Mouse (Mus musculus) embryonic facial prominence, embryonic 13.5 days (tissue): Measurements from ENCODE around the gene Ifitm2. TPM values are rescaled to one million over a fixed set of nuclear protein-coding genes. Genes with fewer than 3 reads are reported as not detected.

Experiments
- ATAC-seq: fragments of 200-750 bp; cut with Nextera tagmentation; 2 replicates; pipeline ENCODE4 v1.8.0; 2017; ENCODE audit warnings: low read depth; ENCODE audit not compliant: insufficient number of reproducible peaks, insufficient read depth, low FRiP score, low TSS enrichment
- H3K27ac ChIP-seq: fragments of 300-500 bp; sonication (generic); 2 replicates; pipeline ENCODE4 v1.5.1; 2015; ENCODE audit warnings: moderate library complexity, mild to moderate bottlenecking, inconsistent platforms
- H3K27me3 ChIP-seq: fragments of 300-500 bp; sonication (generic); 2 replicates; pipeline ENCODE4 v1.6.1; 2015; ENCODE audit warnings: mild to moderate bottlenecking, inconsistent platforms
- H3K36me3 ChIP-seq: fragments of 300-500 bp; sonication (generic); 2 replicates; pipeline ENCODE4 v1.6.1; 2015; ENCODE audit warnings: mild to moderate bottlenecking, inconsistent platforms
- H3K4me1 ChIP-seq: fragments of 300-500 bp; sonication (generic); 2 replicates; pipeline ENCODE4 v1.6.1; 2015; ENCODE audit warnings: inconsistent platforms
- H3K4me2 ChIP-seq: fragments of 300-500 bp; sonication (generic); 2 replicates; pipeline ENCODE4 v1.6.1; 2015; ENCODE audit warnings: moderate library complexity, mild to moderate bottlenecking, inconsistent platforms
- H3K4me3 ChIP-seq: fragments of 300-500 bp; sonication (generic); 2 replicates; pipeline ENCODE4 v1.5.1; 2015; ENCODE audit warnings: mild to moderate bottlenecking, inconsistent platforms
- H3K9ac ChIP-seq: fragments of 300-500 bp; sonication (generic); 2 replicates; pipeline ENCODE4 v1.6.1; 2015; ENCODE audit warnings: mild to moderate bottlenecking, inconsistent platforms
- H3K9me3 ChIP-seq: fragments of 300-500 bp; sonication (generic); 2 replicates; pipeline ENCODE4 v1.6.1; 2016; ENCODE audit warnings: inconsistent platforms
- WGBS: fragments of 180-500 bp; shearing (Covaris S2); methylation state at CpG from one replicate; pipeline ENCODE4 v1.1.7; 2015; ENCODE audit warnings: mixed read lengths; 5-methylcytosine and 5-hydroxymethylcytosine counted together
- polyA plus RNA-seq: library from polyadenylated mRNA; unstranded; fragments of >200 nt; fragmentation: Nextera tagmentation; extraction: Ambion mirVana; gene quantifications from 2 replicates; pipeline ENCODE4 v1.2.1, GENCODE M21; 2015

Gene Ifitm2
- polyA plus RNA-seq, 1 experiment from 2014 or later = 1,314 TPM

- Histone ChIP-seq H3K27ac (peak overlapping the region; percentile 94), H3K4me1 (peaks cover 41% of the 10 kb centered on the region), H3K9ac (peak overlapping the region; percentile 87), H3K4me2 (peak overlapping the region; percentile 75), H3K9me3 (no peaks in the 10 kb centered on the region), H3K4me3 (peak overlapping the region; percentile 57), H3K36me3 (peaks cover 34% of the 10 kb centered on the region), H3K27me3 (no peaks in the 10 kb centered on the region)
- ATAC-seq = no peak
- 58% methylated on average over 9 of the region's 9 CpGs for WGBS
Observed at GRCm38 (mm10) chr7:140942341-140942740, 13.4 kb downstream of the Ifitm2 start.

GRCm38 (mm10) chr7:140941222-140942051 is 14.3 kb downstream of the Ifitm2 start, which contains the start of gene Pgghg:
Pgghg (plus strand) TSS chr7:140941391.
- ATAC-seq = peak; percentile 82

GRCm38 (mm10) chr7:140939669-140940171 is 16.1 kb downstream of the Ifitm2 start:
- peak overlapping the region; percentile 84 for H3K27ac ChIP-seq
- H3K4me1 ChIP-seq = peaks cover 41% of the 10 kb centered on the region
- ATAC-seq = no peak
- H3K36me3 ChIP-seq = peaks cover 8% of the 10 kb centered on the region
- H3K27me3 ChIP-seq = peaks cover 8% of the 10 kb centered on the region; the same call in 1 of the 2 replicates
- no peaks in the 10 kb centered on the region for H3K9me3 ChIP-seq
- WGBS = 3% methylated on average over 8 of the region's 8 CpGs
- peak overlapping the region; percentile 44 for H3K4me2 ChIP-seq
- peak overlapping the region; percentile 54; the same call in 1 of the 2 replicates for H3K9ac ChIP-seq
- no peak overlapping the region for H3K4me3 ChIP-seq

More at GRCm38 (mm10) chr7:140941222-140942051, 14.3 kb downstream of the Ifitm2 start, which contains the start of gene Pgghg:
- H3K4me1 ChIP-seq = peaks cover 41% of the 10 kb centered on the region
- H3K27ac ChIP-seq = peak within 1 kb of the TSS; percentile 94
- H3K9ac ChIP-seq = peak within 1 kb of the TSS; percentile 87
- peak within 1 kb of the TSS; percentile 57 for H3K4me3 ChIP-seq
- H3K36me3 ChIP-seq = peaks cover 25% of the 10 kb centered on the region
- WGBS = 3% methylated on average over 33 of the region's 33 CpGs
- no peaks in the 10 kb centered on the region for H3K9me3 ChIP-seq
- 0 out of 2 replicates have a peak, but pooled peaks cover 4% of the 10 kb centered on the region for H3K27me3 ChIP-seq
- H3K4me2 ChIP-seq = peak within 1 kb of the TSS; percentile 75

GRCm38 (mm10) chr7:140938896-140939295 is 16.9 kb downstream of the Ifitm2 start:
- Histone ChIP-seq H3K27ac (peak overlapping the region; percentile 84; the same call in 1 of the 2 replicates), H3K9ac (no peak overlapping the region), H3K27me3 (peaks cover 8% of the 10 kb centered on the region; the same call in 1 of the 2 replicates), H3K9me3 (no peaks in the 10 kb centered on the region), H3K4me1 (peaks cover 41% of the 10 kb centered on the region), H3K4me3 (no peak overlapping the region), H3K4me2 (peak overlapping the region; percentile 44; the same call in 1 of the 2 replicates), H3K36me3 (0 out of 2 replicates have a peak, but pooled peaks cover 2% of the 10 kb centered on the region)
- ATAC-seq = no peak
- WGBS = 23% methylated on average over 2 of the region's 2 CpGs

GRCm38 (mm10) chr7:140938436-140938835 is 17.4 kb downstream of the Ifitm2 start:
- no peak overlapping the region for H3K4me2 ChIP-seq
- H3K4me3 ChIP-seq = no peak overlapping the region
- 42% methylated on average over 3 of the region's 3 CpGs for WGBS
- H3K4me1 ChIP-seq = peaks cover 37% of the 10 kb centered on the region
- H3K9ac ChIP-seq = no peak overlapping the region
- H3K36me3 ChIP-seq = no peaks in the 10 kb centered on the region
- H3K27ac ChIP-seq = no peak overlapping the region
- no peaks in the 10 kb centered on the region for H3K9me3 ChIP-seq
- ATAC-seq = no peak
- H3K27me3 ChIP-seq = peaks cover 8% of the 10 kb centered on the region; the same call in 1 of the 2 replicates

- Histone ChIP-seq H3K4me3 (no peak overlapping the region), H3K4me2 (no peak overlapping the region), H3K36me3 (no peaks in the 10 kb centered on the region), H3K9me3 (no peaks in the 10 kb centered on the region), H3K27me3 (peaks cover 34% of the 10 kb centered on the region), H3K27ac (no peak overlapping the region), H3K4me1 (peaks cover 14% of the 10 kb centered on the region), H3K9ac (no peak overlapping the region)
- ATAC-seq = no peak
- 78% methylated on average over 6 of the region's 6 CpGs for WGBS
Observed at GRCm38 (mm10) chr7:140927181-140927580, 28.6 kb downstream of the Ifitm2 start.

GRCm38 (mm10) chr7:140923070-140923775 is 32.6 kb downstream of the Ifitm2 start:
- WGBS = 20% methylated on average over 30 of the region's 30 CpGs
- Histone ChIP-seq H3K36me3 (no peaks in the 10 kb centered on the region), H3K4me1 (peaks cover 18% of the 10 kb centered on the region), H3K27me3 (peaks cover 71% of the 10 kb centered on the region), H3K4me2 (peak overlapping the region; percentile 76), H3K9ac (peak overlapping the region; percentile 41), H3K9me3 (no peaks in the 10 kb centered on the region), H3K4me3 (peak overlapping the region; percentile 43), H3K27ac (no peak overlapping the region)
- ATAC-seq = no peak

GRCm38 (mm10) chr7:140922398-140923069 is 33.3 kb downstream of the Ifitm2 start:
- H3K4me1 ChIP-seq = peaks cover 18% of the 10 kb centered on the region
- H3K9ac ChIP-seq = peak overlapping the region; percentile 41
- peaks cover 78% of the 10 kb centered on the region for H3K27me3 ChIP-seq
- peak overlapping the region; percentile 76 for H3K4me2 ChIP-seq
- peak overlapping the region; percentile 43 for H3K4me3 ChIP-seq
- no peak overlapping the region for H3K27ac ChIP-seq
- no peaks in the 10 kb centered on the region for H3K9me3 ChIP-seq
- H3K36me3 ChIP-seq = no peaks in the 10 kb centered on the region
- WGBS = 1% methylated on average over 49 of the region's 49 CpGs
- no peak for ATAC-seq

- Histone ChIP-seq H3K27ac (no peak overlapping the region), H3K36me3 (no peaks in the 10 kb centered on the region), H3K27me3 (peaks cover 81% of the 10 kb centered on the region), H3K9ac (no peak overlapping the region), H3K9me3 (no peaks in the 10 kb centered on the region), H3K4me3 (no peak overlapping the region), H3K4me1 (peaks cover 18% of the 10 kb centered on the region), H3K4me2 (no peak overlapping the region)
- 27% methylated on average over 22 of the region's 22 CpGs for WGBS
- ATAC-seq = no peak
Observed at GRCm38 (mm10) chr7:140921225-140921975, 34.4 kb downstream of the Ifitm2 start.

- WGBS = 69% methylated on average over 8 of the region's 8 CpGs
- Histone ChIP-seq H3K27ac (no peak within 1 kb of the TSS), H3K9me3 (no peaks in the 10 kb centered on the region), H3K4me1 (peaks cover 18% of the 10 kb centered on the region), H3K36me3 (no peaks in the 10 kb centered on the region), H3K4me2 (no peak within 1 kb of the TSS), H3K4me3 (no peak within 1 kb of the TSS), H3K9ac (no peak within 1 kb of the TSS), H3K27me3 (peaks cover 83% of the 10 kb centered on the region)
- ATAC-seq = no peak
Observed at GRCm38 (mm10) chr7:140920418-140921029, 35.3 kb downstream of the Ifitm2 start, which contains the start of gene Nlrp6. Nlrp6 (plus strand) TSS chr7:140920902.
